Mouse (Mus musculus) forebrain, postnatal 0 days (tissue): ENCODE measurements around the gene Akr1b7. TPM values are rescaled to one million over a fixed set of nuclear protein-coding genes. Genes with fewer than 3 reads are reported as not detected.

ENCODE experiments used
- ATAC-seq: fragments of 200-750 bp; cut with Nextera tagmentation; 2 replicates; pipeline ENCODE4 v1.8.0; 2017; ENCODE audit warnings: mild to moderate bottlenecking, moderate library complexity
- DNase-seq: peaks from one replicate; pipeline ENCODE4 v3.0.0-alpha.2; 2015
- H3K27ac ChIP-seq: fragments of 300-500 bp; sonication (generic); 2 replicates; pipeline ENCODE4 v1.5.1; 2014; ENCODE audit warnings: low read depth, mild to moderate bottlenecking, antibody characterized with exemption, low read length, moderate library complexity, mixed read lengths
- H3K27me3 ChIP-seq: fragments of 300-500 bp; sonication (generic); 2 replicates; pipeline ENCODE4 v1.6.1; 2014; ENCODE audit warnings: mild to moderate bottlenecking, low read length, mixed read lengths; ENCODE audit not compliant: insufficient read depth
- H3K36me3 ChIP-seq: fragments of 300-500 bp; sonication (generic); 2 replicates; pipeline ENCODE4 v1.6.1; 2014; ENCODE audit warnings: mild to moderate bottlenecking, moderate library complexity; ENCODE audit not compliant: insufficient read depth
- H3K4me1 ChIP-seq: fragments of 300-500 bp; sonication (generic); 2 replicates; pipeline ENCODE4 v1.6.1; 2014; ENCODE audit warnings: antibody characterized with exemption; ENCODE audit not compliant: insufficient read depth
- H3K4me2 ChIP-seq: fragments of 300-500 bp; sonication (generic); 2 replicates; pipeline ENCODE4 v1.6.1; 2014; ENCODE audit warnings: low read depth, mild to moderate bottlenecking, moderate library complexity
- H3K4me3 ChIP-seq: fragments of 300-500 bp; sonication (generic); 2 replicates; pipeline ENCODE4 v1.5.1; 2014; ENCODE audit warnings: low read depth, low read length, mixed read lengths
- H3K9ac ChIP-seq: fragments of 300-500 bp; sonication (generic); 2 replicates; pipeline ENCODE4 v1.6.1; 2014; ENCODE audit warnings: mild to moderate bottlenecking
- H3K9me3 ChIP-seq: fragments of 300-500 bp; sonication (generic); 2 replicates; pipeline ENCODE4 v1.6.1; 2016; ENCODE audit warnings: low read length
- CTCF ChIP-seq: sonication (generic); IDR thresholded peaks from 2 replicates; pipeline ENCODE4 v1.5.1; 2016; ENCODE audit warnings: antibody characterized with exemption, control low read depth, low read depth
- WGBS: fragments of 180-500 bp; shearing (Covaris S2); extraction: QIAGEN DNeasy Blood & Tissue Kit; methylation state at CpG from one replicate; pipeline ENCODE4 v1.1.7; 2014; 5-methylcytosine and 5-hydroxymethylcytosine counted together
- polyA plus RNA-seq: library from polyadenylated mRNA; unstranded; fragments of >200 nt; fragmentation: Nextera tagmentation; extraction: Ambion mirVana; gene quantifications from 2 replicates; pipeline ENCODE4 v1.2.1, GENCODE M21; 2015
- total RNA-seq: library from RNA; depleted of rRNA; stranded (reverse); fragments of >200 nt; gene quantifications from 2 replicates; pipeline ENCODE4 v1.2.3, GENCODE M21; 2014

The Akr1b7 gene
- total and polyA plus RNA-seq, 2 experiments from 2014 or later: 0.19 TPM; not detected in 1

- peaks cover 5% of the 10 kb centered on the region; the same call in 1 of the 2 replicates for H3K4me1 ChIP-seq
- no peak for TF ChIP-seq CTCF
- H3K27ac ChIP-seq: no peak overlapping the region
- H3K4me3 ChIP-seq: no peak overlapping the region
- peak overlapping the region; percentile 61; the same call in 1 of the 2 replicates for H3K4me2 ChIP-seq
- no peaks in the 10 kb centered on the region for H3K27me3 ChIP-seq
- no peak for ATAC-seq
- H3K36me3 ChIP-seq: no peaks in the 10 kb centered on the region
- H3K9ac ChIP-seq: no peak overlapping the region
- 49% methylated on average over 8 of the region's 8 CpGs for whole genome bisulfite sequencing
- no peak for DNase-seq
- H3K9me3 ChIP-seq: no peaks in the 10 kb centered on the region
Observed at GRCm38 (mm10) chr6:34383401-34383800, 28.7 kb upstream of the Akr1b7 start.

GRCm38 (mm10) chr6:34384110-34384661 lies 27.9 kb upstream of the Akr1b7 start, which contains the start of gene Akr1b10:
Gene Akr1b10, plus strand, starts transcription at chr6:34384218.
- peak within 1 kb of the TSS; percentile 35 for H3K9ac ChIP-seq
- peak within 1 kb of the TSS; percentile 29 for H3K4me3 ChIP-seq
- DNase-seq: peak; percentile 72
- peaks cover 5% of the 10 kb centered on the region; the same call in 1 of the 2 replicates for H3K4me1 ChIP-seq
- ATAC-seq: peak; percentile 85
- peak within 1 kb of the TSS; percentile 61 for H3K4me2 ChIP-seq
- H3K36me3 ChIP-seq: no peaks in the 10 kb centered on the region
- no peak for TF ChIP-seq CTCF
- H3K27me3 ChIP-seq: no peaks in the 10 kb centered on the region
- peak within 1 kb of the TSS; percentile 40; the same call in 1 of the 2 replicates for H3K27ac ChIP-seq
- under 1% methylated on average over 17 of the region's 17 CpGs for WGBS
- no peaks in the 10 kb centered on the region for H3K9me3 ChIP-seq

- TF ChIP-seq CTCF: no peak
- H3K27ac ChIP-seq: 0 out of 2 replicates have a peak overlapping the region, but pooled peaks have one; percentile 40
- H3K9me3 ChIP-seq: no peaks in the 10 kb centered on the region
- no peaks in the 10 kb centered on the region for H3K36me3 ChIP-seq
- H3K4me2 ChIP-seq: peak overlapping the region; percentile 61
- peaks cover 5% of the 10 kb centered on the region; the same call in 1 of the 2 replicates for H3K4me1 ChIP-seq
- H3K9ac ChIP-seq: peak overlapping the region; percentile 35
- WGBS: 7% methylated on average over 13 of the region's 13 CpGs
- H3K4me3 ChIP-seq: peak overlapping the region; percentile 29
- no peaks in the 10 kb centered on the region for H3K27me3 ChIP-seq
- DNase-seq (no peak), ATAC-seq (peak; percentile 59)
Observed at GRCm38 (mm10) chr6:34384701-34385370, 27.3 kb upstream of the Akr1b7 start.

GRCm38 (mm10) chr6:34388420-34389156 lies 23.5 kb upstream of the Akr1b7 start:
- TF ChIP-seq CTCF: no peak
- no peaks in the 10 kb centered on the region for H3K36me3 ChIP-seq
- 0 out of 2 replicates have a peak, but pooled peaks cover 4% of the 10 kb centered on the region for H3K9me3 ChIP-seq
- no peak overlapping the region for H3K4me2 ChIP-seq
- ATAC-seq (no peak), DNase-seq (no peak)
- WGBS: 90% methylated on average over 4 of the region's 4 CpGs
- H3K27ac ChIP-seq: no peak overlapping the region
- H3K9ac ChIP-seq: no peak overlapping the region
- peaks cover 5% of the 10 kb centered on the region; the same call in 1 of the 2 replicates for H3K4me1 ChIP-seq
- no peak overlapping the region for H3K4me3 ChIP-seq
- H3K27me3 ChIP-seq: no peaks in the 10 kb centered on the region

GRCm38 (mm10) chr6:34395897-34396296 lies 16.2 kb upstream of the Akr1b7 start:
- no peaks in the 10 kb centered on the region for H3K9me3 ChIP-seq
- DNase-seq: no peak
- H3K9ac ChIP-seq: no peak overlapping the region
- WGBS: 66% methylated on average over 5 of the region's 5 CpGs
- no peaks in the 10 kb centered on the region for H3K27me3 ChIP-seq
- H3K36me3 ChIP-seq: no peaks in the 10 kb centered on the region
- H3K27ac ChIP-seq: no peak overlapping the region
- H3K4me1 ChIP-seq: no peaks in the 10 kb centered on the region
- no peak overlapping the region for H3K4me3 ChIP-seq
- no peak for ATAC-seq
- TF ChIP-seq CTCF: no peak
- no peak overlapping the region for H3K4me2 ChIP-seq

GRCm38 (mm10) chr6:34398431-34398830 lies 13.7 kb upstream of the Akr1b7 start:
- no peak overlapping the region for H3K9ac ChIP-seq
- H3K27me3 ChIP-seq: no peaks in the 10 kb centered on the region
- no peak for TF ChIP-seq CTCF
- no peak overlapping the region for H3K27ac ChIP-seq
- H3K4me3 ChIP-seq: no peak overlapping the region
- ATAC-seq (no peak), DNase-seq (no peak)
- no peaks in the 10 kb centered on the region for H3K9me3 ChIP-seq
- H3K4me1 ChIP-seq: no peaks in the 10 kb centered on the region
- 88% methylated on average over 6 of the region's 6 CpGs for WGBS
- H3K4me2 ChIP-seq: no peak overlapping the region
- no peaks in the 10 kb centered on the region for H3K36me3 ChIP-seq
